Mouse (Mus musculus) fibroblast of lung, adult 2 months (primary cell): Measurements from ENCODE around the gene Knl1.
A peak's percentile ranks its signal among the peaks of the same experiment; 100 is the strongest.

ENCODE experiments used
- DNase-seq: peaks from one replicate; pipeline ENCODE4 v3.0.0-alpha.2; 2011; ENCODE audit warnings: low read depth

Knl1 gene

GRCm38 (mm10) chr2:119040882-119041281 lies 6.0 kb upstream of the Knl1 start:
- no peak for DNase-seq

- DNase-seq, result no peak
Observed at GRCm38 (mm10) chr2:119045163-119045562, 1.8 kb upstream of the Knl1 start.

GRCm38 (mm10) chr2:119047849-119048248 lies 930 bp downstream of the Knl1 start:
- no peak for DNase-seq

GRCm38 (mm10) chr2:119050132-119050650 lies 3.3 kb downstream of the Knl1 start:
- DNase-seq, result no peak

GRCm38 (mm10) chr2:119060139-119060538 lies 13.2 kb downstream of the Knl1 start:
- no peak for DNase-seq

GRCm38 (mm10) chr2:119072397-119072796 lies 25.5 kb downstream of the Knl1 start:
- DNase-seq, result no peak

- no peak for DNase-seq
Observed at GRCm38 (mm10) chr2:119086156-119086555, 39.2 kb downstream of the Knl1 start.

- no peak for DNase-seq
Observed at GRCm38 (mm10) chr2:119101552-119101951, 54.6 kb downstream of the Knl1 start.

GRCm38 (mm10) chr2:119106583-119106982 lies 59.7 kb downstream of the Knl1 start:
- no peak for DNase-seq

GRCm38 (mm10) chr2:119108554-119108953 lies 61.6 kb downstream of the Knl1 start:
- no peak for DNase-seq

GRCm38 (mm10) chr2:119111060-119111459 lies 64.1 kb downstream of the Knl1 start:
- DNase-seq, result no peak

GRCm38 (mm10) chr2:119112438-119113112 lies 65.7 kb downstream of the Knl1 start, which contains the start of gene Rad51:
Gene Rad51 (plus strand): TSS chr2:119112793.
- DNase-seq, result peak; percentile 85

GRCm38 (mm10) chr2:119113121-119113925 lies 66.4 kb downstream of the Knl1 start:
- no peak for DNase-seq

GRCm38 (mm10) chr2:119136346-119136898 lies 89.5 kb downstream of the Knl1 start:
- DNase-seq, result no peak

GRCm38 (mm10) chr2:119145199-119145598 lies 98.3 kb downstream of the Knl1 start:
- no peak for DNase-seq

GRCm38 (mm10) chr2:119146435-119146834 lies 99.5 kb downstream of the Knl1 start:
- DNase-seq, result no peak

- no peak for DNase-seq
Observed at GRCm38 (mm10) chr2:119147160-119147678, 100.3 kb downstream of the Knl1 start.

GRCm38 (mm10) chr2:119147775-119148174 lies 100.9 kb downstream of the Knl1 start:
- DNase-seq, result no peak

- DNase-seq, result no peak
Observed at GRCm38 (mm10) chr2:119152255-119152654, 105.3 kb downstream of the Knl1 start.

GRCm38 (mm10) chr2:119154683-119155082 lies 107.8 kb downstream of the Knl1 start:
- no peak for DNase-seq
